Mouse (Mus musculus) ovary, postnatal 14 days (tissue): ENCODE results near the gene Fam117a.

Source experiments
- DNase-seq: peaks from one replicate; pipeline ENCODE4 v3.0.0; 2022; ENCODE audit warnings: low spot score

Fam117a gene

GRCm38 (mm10) chr11:95336568-95337128 is at the start of gene Fam117a:
Fam117a (plus strand) TSS chr11:95337018.
- DNase-seq, result peak; percentile 78

GRCm38 (mm10) chr11:95291998-95292397 is 44.8 kb upstream of the Fam117a start:
- no peak for DNase-seq

GRCm38 (mm10) chr11:95293017-95293624 is 43.7 kb upstream of the Fam117a start:
- DNase-seq, result no peak

GRCm38 (mm10) chr11:95295736-95296135 is 41.1 kb upstream of the Fam117a start:
- DNase-seq, result no peak

- DNase-seq, result no peak
Measured at GRCm38 (mm10) chr11:95298146-95298545, 38.7 kb upstream of the Fam117a start.

GRCm38 (mm10) chr11:95299886-95300285 is 36.9 kb upstream of the Fam117a start:
- DNase-seq, result no peak

GRCm38 (mm10) chr11:95301772-95302171 is 35.0 kb upstream of the Fam117a start:
- DNase-seq, result no peak

GRCm38 (mm10) chr11:95305600-95305999 is 31.2 kb upstream of the Fam117a start:
- no peak for DNase-seq

GRCm38 (mm10) chr11:95307526-95307925 is 29.3 kb upstream of the Fam117a start:
- no peak for DNase-seq

- DNase-seq, result peak; percentile 86
Measured at GRCm38 (mm10) chr11:95309510-95310006, 27.3 kb upstream of the Fam117a start.

GRCm38 (mm10) chr11:95310007-95310647 is 26.7 kb upstream of the Fam117a start, which contains the start of gene Kat7:
Kat7 (minus strand) TSS chr11:95310246.
- DNase-seq, result peak; percentile 90

GRCm38 (mm10) chr11:95310648-95311424 is 26.0 kb upstream of the Fam117a start:
- peak; percentile 22 for DNase-seq

GRCm38 (mm10) chr11:95311425-95311807 is 25.4 kb upstream of the Fam117a start:
- DNase-seq, result no peak

- no peak for DNase-seq
Measured at GRCm38 (mm10) chr11:95315215-95315955, 21.4 kb upstream of the Fam117a start.

GRCm38 (mm10) chr11:95318116-95318515 is 18.7 kb upstream of the Fam117a start:
- DNase-seq, result no peak

- DNase-seq, result no peak
Measured at GRCm38 (mm10) chr11:95319506-95319905, 17.3 kb upstream of the Fam117a start.

- DNase-seq, result no peak
Measured at GRCm38 (mm10) chr11:95320010-95320409, 16.8 kb upstream of the Fam117a start.

- no peak for DNase-seq
Measured at GRCm38 (mm10) chr11:95324181-95324580, 12.6 kb upstream of the Fam117a start.

GRCm38 (mm10) chr11:95325832-95326231 is 11.0 kb upstream of the Fam117a start:
- no peak for DNase-seq

GRCm38 (mm10) chr11:95326243-95326642 is 10.6 kb upstream of the Fam117a start:
- DNase-seq, result no peak

- DNase-seq, result no peak
Measured at GRCm38 (mm10) chr11:95328629-95329028, 8.2 kb upstream of the Fam117a start.

- no peak for DNase-seq
Measured at GRCm38 (mm10) chr11:95330662-95331061, 6.2 kb upstream of the Fam117a start.
